Mouse (Mus musculus) heart, adult 2 months (tissue): Measurements from ENCODE around the gene Ssr4.

Experiments used
- CTCF ChIP-seq: fragments of 200-600 bp; IDR thresholded peaks from 2 replicates; pipeline ENCODE4 v1.8.1; 2022; ENCODE audit warnings: antibody characterized with exemption, mild to moderate bottlenecking, moderate library complexity
- EP300 ChIP-seq: fragments of 200-500 bp; IDR thresholded peaks from 2 replicates; pipeline ENCODE4 v1.6.1; 2011; ENCODE audit warnings: low read depth, low read length, control low read depth; ENCODE audit not compliant: insufficient read depth
- POLR2A ChIP-seq: fragments of 200-500 bp; IDR thresholded peaks from 2 replicates; pipeline ENCODE4 v1.6.1; 2011; ENCODE audit warnings: mild to moderate bottlenecking, low read depth, low read length, control low read depth; ENCODE audit not compliant: insufficient read depth

DNA sequence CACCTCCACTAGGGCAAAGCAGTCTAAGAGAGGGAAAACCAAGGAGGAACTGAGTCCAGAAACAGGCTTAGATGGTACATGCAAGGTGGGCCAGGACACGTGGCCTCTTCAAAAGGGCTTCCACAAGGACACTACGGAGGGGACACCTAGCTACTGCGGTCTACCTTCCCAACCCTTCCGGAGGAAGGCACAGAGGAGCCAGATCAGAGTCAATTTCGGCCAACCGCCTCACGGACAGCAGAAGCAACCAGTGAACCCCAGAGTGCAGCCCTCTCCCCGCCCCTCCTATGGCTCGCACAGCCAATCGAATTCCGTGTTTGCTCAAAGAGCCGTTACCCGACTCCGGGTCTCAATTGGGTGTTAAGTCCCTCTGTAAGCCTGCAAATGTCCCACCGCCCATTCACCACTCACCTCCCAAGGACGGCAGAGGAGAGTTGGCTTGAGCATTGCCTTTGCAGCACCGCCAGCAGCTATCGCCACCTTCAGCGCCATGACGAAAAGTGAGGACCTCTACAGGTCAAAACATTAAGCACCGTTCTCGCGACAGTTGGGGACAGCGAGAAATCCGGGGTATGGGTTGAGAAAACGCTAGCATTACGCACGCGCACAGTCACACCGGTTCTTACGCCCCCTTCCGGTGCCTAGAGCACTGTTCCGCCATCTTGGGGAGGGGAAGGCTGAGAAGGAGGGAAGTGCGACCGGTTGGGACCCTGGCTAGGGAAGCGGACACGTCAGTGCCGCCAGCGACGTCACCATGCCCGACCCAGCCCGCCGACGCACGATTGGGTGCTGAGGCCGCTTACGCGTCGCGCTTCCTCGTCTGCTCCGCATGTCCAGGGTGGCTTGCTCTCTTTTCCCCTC lies at the start of gene Ssr4, which contains the start of gene Idh3g:
- peak; percentile 63 for TF ChIP-seq CTCF
- no peak for TF ChIP-seq POLR2A
- no peak for TF ChIP-seq EP300
